Mouse (Mus musculus): ENCODE results near the gene Samd4b.
A peak's percentile ranks its signal among the peaks of the same experiment; 100 is the strongest.

- TF ChIP-seq CTCF (IDR thresholded peaks at IDR 0.05; ENCODE audit: low read depth) (0 out of 2 replicates have a peak, but pooled peaks have one; percentile 20), EP300 (IDR thresholded peaks at IDR 0.05; ENCODE audit: low read depth) (no peak)
Observed at GRCm38 (mm10) chr7:28412826-28413225, 185.1 kb downstream of the Samd4b start.
